Mouse (Mus musculus): Measurements from ENCODE around the gene Gm38655. TPM values are rescaled to one million over a fixed set of nuclear protein-coding genes. Genes with fewer than 3 reads are reported as not detected.

The Gm38655 gene
- total RNA-seq (2014; fragmentation: Nextera tagmentation), result not detected in 2 replicates
- total RNA-seq (2017), result not detected in 2 replicates

- no peak for ATAC-seq (replicated peaks; ENCODE audit: low FRiP score, low TSS enrichment, poor library complexity, severe bottlenecking)
Measured at GRCm38 (mm10) chr17:25175411-25175810, at the start of gene Gm38655. TSS of gene Gm38655 (minus strand) at chr17:25175471.

GRCm38 (mm10) chr17:25224586-25225222 lies 49.4 kb upstream of the Gm38655 start:
- ATAC-seq (replicated peaks; ENCODE audit: low FRiP score, low TSS enrichment, poor library complexity, severe bottlenecking), result no peak

GRCm38 (mm10) chr17:25222951-25223601 lies 47.8 kb upstream of the Gm38655 start:
- peak; percentile 56 for ATAC-seq (replicated peaks; ENCODE audit: low FRiP score, low TSS enrichment, poor library complexity, severe bottlenecking)

- ATAC-seq (replicated peaks; ENCODE audit: low FRiP score, low TSS enrichment, poor library complexity, severe bottlenecking), result peak; percentile 66
Measured at GRCm38 (mm10) chr17:25222504-25222940, 47.3 kb upstream of the Gm38655 start.

GRCm38 (mm10) chr17:25221821-25222503 lies 46.7 kb upstream of the Gm38655 start:
- peak; percentile 26 for ATAC-seq (replicated peaks; ENCODE audit: low FRiP score, low TSS enrichment, poor library complexity, severe bottlenecking)

GRCm38 (mm10) chr17:25220746-25221145 lies 45.5 kb upstream of the Gm38655 start:
- ATAC-seq (replicated peaks; ENCODE audit: low FRiP score, low TSS enrichment, poor library complexity, severe bottlenecking), result no peak

- no peak for ATAC-seq (replicated peaks; ENCODE audit: low FRiP score, low TSS enrichment, poor library complexity, severe bottlenecking)
Measured at GRCm38 (mm10) chr17:25219492-25220295, 44.4 kb upstream of the Gm38655 start.

GRCm38 (mm10) chr17:25218967-25219366 lies 43.7 kb upstream of the Gm38655 start:
- no peak for ATAC-seq (replicated peaks; ENCODE audit: low FRiP score, low TSS enrichment, poor library complexity, severe bottlenecking)

GRCm38 (mm10) chr17:25215431-25215830 lies 40.2 kb upstream of the Gm38655 start:
- ATAC-seq (replicated peaks; ENCODE audit: low FRiP score, low TSS enrichment, poor library complexity, severe bottlenecking), result no peak

- no peak for ATAC-seq (replicated peaks; ENCODE audit: low FRiP score, low TSS enrichment, poor library complexity, severe bottlenecking)
Measured at GRCm38 (mm10) chr17:25211705-25212104, 36.4 kb upstream of the Gm38655 start.

GRCm38 (mm10) chr17:25210680-25211466 lies 35.6 kb upstream of the Gm38655 start:
- ATAC-seq (replicated peaks; ENCODE audit: low FRiP score, low TSS enrichment, poor library complexity, severe bottlenecking), result no peak

GRCm38 (mm10) chr17:25210006-25210405 lies 34.7 kb upstream of the Gm38655 start:
- ATAC-seq (replicated peaks; ENCODE audit: low FRiP score, low TSS enrichment, poor library complexity, severe bottlenecking), result no peak

GRCm38 (mm10) chr17:25202401-25202800 lies 27.1 kb upstream of the Gm38655 start:
- ATAC-seq (replicated peaks; ENCODE audit: low FRiP score, low TSS enrichment, poor library complexity, severe bottlenecking), result no peak

- ATAC-seq (replicated peaks; ENCODE audit: low FRiP score, low TSS enrichment, poor library complexity, severe bottlenecking), result no peak
Measured at GRCm38 (mm10) chr17:25189091-25189490, 13.8 kb upstream of the Gm38655 start.

- ATAC-seq (replicated peaks; ENCODE audit: low FRiP score, low TSS enrichment, poor library complexity, severe bottlenecking), result no peak
Measured at GRCm38 (mm10) chr17:25188150-25189031, 13.1 kb upstream of the Gm38655 start, which contains the start of gene Unkl. TSS of gene Unkl (plus strand) at chr17:25188397.

- ATAC-seq (replicated peaks; ENCODE audit: low FRiP score, low TSS enrichment, poor library complexity, severe bottlenecking), result no peak
Measured at GRCm38 (mm10) chr17:25187784-25188149, 12.5 kb upstream of the Gm38655 start.

- peak; percentile 10 for ATAC-seq (replicated peaks; ENCODE audit: low FRiP score, low TSS enrichment, poor library complexity, severe bottlenecking)
Measured at GRCm38 (mm10) chr17:25184961-25185360, 9.7 kb upstream of the Gm38655 start.

GRCm38 (mm10) chr17:25184129-25184691 lies 8.9 kb upstream of the Gm38655 start, which contains the start of gene BC003965:
TSS of gene BC003965 (plus strand) at chr17:25184554.
- ATAC-seq (replicated peaks; ENCODE audit: low FRiP score, low TSS enrichment, poor library complexity, severe bottlenecking), result peak; percentile 87

All from megakaryocyte-erythroid progenitor cell, adult 5-6 weeks (primary cell).